Mouse (Mus musculus): ENCODE data around the gene Psmf1. TPM values are rescaled to one million over a fixed set of nuclear protein-coding genes. Genes with fewer than 3 reads are reported as not detected.

Psmf1 gene
- polyA plus RNA-seq, 1 experiment, result 52.8 TPM

GRCm38 (mm10) chr2:151676234-151676633 lies 67.8 kb downstream of the Psmf1 start:
- DNase-seq (ENCODE audit: low read depth), result peak; percentile 40
- TF ChIP-seq CTCF (IDR thresholded peaks at IDR 0.05; ENCODE audit: borderline replicate concordance, extremely low read depth, insufficient read depth, insufficient read length) (no peak; the same call in 1 of the 2 replicates), POLR2A (IDR thresholded peaks at IDR 0.05; ENCODE audit: borderline replicate concordance, extremely low read depth, insufficient read depth, insufficient read length, poor library complexity, severe bottlenecking) (no peak)

GRCm38 (mm10) chr2:151670968-151671329 lies 73.0 kb downstream of the Psmf1 start:
- TF ChIP-seq CTCF (IDR thresholded peaks at IDR 0.05; ENCODE audit: borderline replicate concordance, extremely low read depth, insufficient read depth, insufficient read length) (no peak), POLR2A (IDR thresholded peaks at IDR 0.05; ENCODE audit: borderline replicate concordance, extremely low read depth, insufficient read depth, insufficient read length, poor library complexity, severe bottlenecking) (no peak)
- DNase-seq (ENCODE audit: low read depth), result peak; percentile 10

GRCm38 (mm10) chr2:151670026-151670967 lies 73.7 kb downstream of the Psmf1 start:
- DNase-seq (ENCODE audit: low read depth), result peak; percentile 4
- TF ChIP-seq CTCF (IDR thresholded peaks at IDR 0.05; ENCODE audit: borderline replicate concordance, extremely low read depth, insufficient read depth, insufficient read length) (no peak), POLR2A (IDR thresholded peaks at IDR 0.05; ENCODE audit: borderline replicate concordance, extremely low read depth, insufficient read depth, insufficient read length, poor library complexity, severe bottlenecking) (no peak)

DNA sequence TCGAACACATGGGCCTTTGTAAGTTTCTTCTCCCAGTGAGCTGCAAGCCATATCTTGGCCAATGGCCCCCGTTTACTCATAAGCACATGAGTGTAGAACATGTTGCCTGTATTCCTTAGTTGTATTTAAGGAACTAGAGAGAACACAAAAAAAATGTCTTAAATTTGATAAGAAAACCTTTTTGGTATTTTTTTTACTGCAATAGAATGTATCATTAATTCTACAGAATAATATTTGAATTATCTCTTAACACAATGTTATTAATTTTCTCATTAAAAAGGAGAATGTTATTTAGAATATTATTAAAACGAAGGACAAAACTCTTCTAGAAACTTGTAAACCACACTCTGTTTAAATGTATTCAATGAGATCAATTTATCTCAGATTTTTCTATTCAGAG lies 75.6 kb downstream of the Psmf1 start, which contains the start of gene Rad21l:
TSS of gene Rad21l (minus strand) at position 101 of the 400 bp plus-strand sequence.
- no peak for DNase-seq (ENCODE audit: low read depth)
- no peak for TF ChIP-seq CTCF (IDR thresholded peaks at IDR 0.05; ENCODE audit: borderline replicate concordance, extremely low read depth, insufficient read depth, insufficient read length)
- no peak for TF ChIP-seq POLR2A (IDR thresholded peaks at IDR 0.05; ENCODE audit: borderline replicate concordance, extremely low read depth, insufficient read depth, insufficient read length, poor library complexity, severe bottlenecking)

Other genes starting within 250 kb of the Psmf1 start
- 174 and 216 TPM in 2 replicates for gene Fkbp1a, start 201.7 kb downstream of the Psmf1 start, polyA plus RNA-seq (2012; rRNA removed)
- gene Sdcbp2, start 171.6 kb downstream of the Psmf1 start, polyA plus RNA-seq (2012; rRNA removed), result 1.1 TPM in 2 replicates
- gene Snph, start 111.6 kb downstream of the Psmf1 start, polyA plus RNA-seq (2012; rRNA removed), result 13.8 and 27.0 TPM in 2 replicates
- 0.18 TPM in 1 of 2 replicates, not detected in the other for gene Rad21l, start 75.7 kb downstream of the Psmf1 start, polyA plus RNA-seq (2012; rRNA removed)
- gene Tmem74b, start 42.2 kb downstream of the Psmf1 start, polyA plus RNA-seq (2012; rRNA removed), result 22.7 and 23.4 TPM in 2 replicates
- gene Rspo4, start 98.7 kb upstream of the Psmf1 start, polyA plus RNA-seq (2012; rRNA removed), result 0.15 and 0.22 TPM in 2 replicates
- gene Angpt4, start 167.0 kb upstream of the Psmf1 start, polyA plus RNA-seq (2012; rRNA removed), result 0.06 and 0.12 TPM in 2 replicates
- 40.1 and 41.2 TPM in 2 replicates for gene Fam110a, start 236.0 kb upstream of the Psmf1 start, polyA plus RNA-seq (2012; rRNA removed)